Mouse (Mus musculus) 3T3-L1 (cell line): ENCODE measurements around the gene Nek5.
A peak's percentile ranks its signal among the peaks of the same experiment; 100 is the strongest.
"Not testable (repeated sequence)": the region's sequence is repeated elsewhere in the genome, so short reads cannot be mapped to it uniquely, and the experiment has no call there.

ENCODE experiments used
- DNase-seq: peaks from one replicate; pipeline ENCODE4 v3.0.0-alpha.2; 2015; ENCODE audit warnings: low read depth, low spot score

Nek5 gene

DNA sequence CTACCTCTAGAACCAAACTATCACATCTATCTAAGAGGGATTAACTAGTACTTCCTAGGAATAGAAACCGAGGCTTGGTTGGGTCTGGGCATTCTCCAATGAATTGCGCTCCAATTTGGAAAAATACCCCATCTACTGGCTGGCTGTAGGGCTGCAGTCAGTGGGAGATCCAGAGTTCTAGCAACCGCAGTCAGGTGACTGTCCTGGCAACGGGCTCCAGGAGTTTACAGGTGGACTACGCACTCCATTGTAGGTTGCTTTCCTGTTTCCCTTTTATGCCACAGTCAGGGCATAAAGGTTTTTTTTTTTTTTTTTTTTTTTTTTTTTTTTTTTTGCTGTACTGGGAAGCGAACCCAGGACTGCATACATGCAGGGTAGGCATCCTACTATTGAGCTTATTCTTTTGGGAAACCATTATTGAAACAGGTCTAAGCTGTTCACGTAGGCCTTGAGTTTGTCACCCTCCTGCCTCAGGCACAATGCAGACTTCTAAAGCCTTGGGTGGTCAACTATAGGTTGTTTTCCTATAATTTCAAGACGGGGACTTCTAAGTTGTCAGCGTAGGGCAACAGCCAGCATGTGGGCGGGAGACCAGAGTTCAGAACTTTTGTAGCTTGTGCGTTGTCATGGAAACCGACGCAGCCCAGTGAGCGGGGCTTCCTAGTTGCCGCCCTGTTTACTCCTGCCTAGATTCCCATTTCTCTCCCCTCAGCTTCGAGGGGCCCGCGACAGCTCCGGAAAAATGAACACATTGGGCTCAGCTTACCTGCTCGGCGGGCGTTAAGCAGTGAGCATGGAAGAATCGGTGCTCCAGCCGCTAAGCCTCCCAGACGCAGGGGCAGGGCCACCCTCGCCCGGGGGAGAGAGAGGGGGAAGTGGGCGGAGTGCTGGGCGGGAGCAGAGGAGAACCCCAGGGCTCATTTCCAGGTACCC is at the start of gene Nek5:
Gene Nek5, minus strand, starts transcription at position 834 of the 933 bp plus-strand sequence.
- DNase-seq = peak; percentile 10

- DNase-seq = no peak
Measured at GRCm38 (mm10) chr8:22169167-22169566, 44.3 kb upstream of the Nek5 start.

GRCm38 (mm10) chr8:22166080-22166603 is 41.3 kb upstream of the Nek5 start, which contains the start of gene Nek3:
Nek3 (minus strand) TSS chr8:22166435.
- DNase-seq = peak; percentile 96

GRCm38 (mm10) chr8:22165251-22166079 is 40.6 kb upstream of the Nek5 start:
- peak; percentile 14 for DNase-seq

DNA sequence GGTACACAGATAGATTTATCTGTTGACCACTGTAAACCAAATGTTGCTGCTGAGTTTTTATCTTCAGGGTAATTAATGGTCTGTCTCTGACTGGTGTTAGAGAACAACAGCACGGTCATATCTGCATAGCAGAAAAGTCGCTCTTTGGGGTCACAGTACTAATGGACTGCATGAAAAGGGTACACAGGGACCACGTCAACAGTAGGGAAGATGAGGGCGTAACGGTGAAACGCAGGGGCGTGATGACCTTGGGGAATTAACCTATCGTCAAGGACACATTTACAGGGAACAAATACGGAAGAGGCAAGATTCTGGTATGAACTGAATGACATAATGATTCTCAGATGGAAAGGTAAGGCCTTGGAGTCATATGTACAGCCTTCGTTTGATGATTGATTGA is 39.6 kb upstream of the Nek5 start:
- DNase-seq = no peak

DNA sequence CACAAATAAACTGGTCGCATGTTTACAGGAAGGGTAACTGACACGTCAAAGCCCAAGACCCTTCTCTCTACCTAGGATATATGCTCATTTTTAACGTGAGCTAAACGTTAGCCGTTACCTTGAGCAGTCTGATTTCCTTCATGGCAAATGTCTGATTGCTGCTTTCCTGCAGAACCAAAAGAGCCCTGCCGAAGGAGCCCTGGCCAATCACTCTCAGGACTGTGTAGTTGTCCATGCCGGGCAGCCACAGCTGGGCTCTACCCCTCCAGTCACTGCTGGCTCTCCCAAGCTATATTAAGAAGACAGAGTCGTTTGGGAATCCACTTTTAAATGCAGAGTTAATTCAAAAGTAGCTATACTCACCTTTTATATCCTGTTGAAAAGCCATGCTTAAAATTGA is 37.4 kb upstream of the Nek5 start:
- DNase-seq = no peak

GRCm38 (mm10) chr8:22150345-22150663 is 25.5 kb upstream of the Nek5 start:
- no peak for DNase-seq

DNA sequence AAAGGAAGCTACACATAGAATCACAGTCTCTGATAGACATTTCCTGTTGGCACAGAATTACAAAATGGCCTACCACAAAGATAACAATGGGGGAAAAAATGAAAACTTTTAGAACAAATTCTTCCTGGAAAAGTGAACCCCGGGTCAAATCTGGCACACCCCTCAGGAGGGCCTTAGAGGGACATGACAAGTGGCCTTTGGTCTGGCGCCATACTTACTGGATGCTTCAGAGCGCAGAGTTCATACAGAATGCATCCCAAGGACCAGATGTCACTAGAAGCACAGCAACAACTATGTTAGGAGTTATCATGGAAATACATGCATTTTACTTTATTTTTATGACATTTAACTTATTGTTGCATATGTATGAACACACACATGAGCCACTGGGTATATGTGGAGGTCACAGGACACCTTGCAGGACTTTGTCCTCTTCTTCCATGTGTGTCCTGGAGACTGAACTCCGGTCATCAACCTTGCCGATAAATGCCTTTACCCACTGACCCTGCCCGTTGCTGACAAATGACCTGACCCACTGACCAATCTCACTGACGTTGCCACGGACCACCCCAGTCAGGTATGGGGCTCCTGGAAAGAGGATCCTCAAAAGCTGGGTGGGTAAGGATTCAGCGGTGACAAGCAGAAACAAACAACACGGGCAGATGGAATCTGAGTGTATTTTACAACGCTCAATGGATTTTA is 24.9 kb upstream of the Nek5 start:
- no peak for DNase-seq

GRCm38 (mm10) chr8:22148367-22148740 is 23.5 kb upstream of the Nek5 start:
- DNase-seq = no peak

DNA sequence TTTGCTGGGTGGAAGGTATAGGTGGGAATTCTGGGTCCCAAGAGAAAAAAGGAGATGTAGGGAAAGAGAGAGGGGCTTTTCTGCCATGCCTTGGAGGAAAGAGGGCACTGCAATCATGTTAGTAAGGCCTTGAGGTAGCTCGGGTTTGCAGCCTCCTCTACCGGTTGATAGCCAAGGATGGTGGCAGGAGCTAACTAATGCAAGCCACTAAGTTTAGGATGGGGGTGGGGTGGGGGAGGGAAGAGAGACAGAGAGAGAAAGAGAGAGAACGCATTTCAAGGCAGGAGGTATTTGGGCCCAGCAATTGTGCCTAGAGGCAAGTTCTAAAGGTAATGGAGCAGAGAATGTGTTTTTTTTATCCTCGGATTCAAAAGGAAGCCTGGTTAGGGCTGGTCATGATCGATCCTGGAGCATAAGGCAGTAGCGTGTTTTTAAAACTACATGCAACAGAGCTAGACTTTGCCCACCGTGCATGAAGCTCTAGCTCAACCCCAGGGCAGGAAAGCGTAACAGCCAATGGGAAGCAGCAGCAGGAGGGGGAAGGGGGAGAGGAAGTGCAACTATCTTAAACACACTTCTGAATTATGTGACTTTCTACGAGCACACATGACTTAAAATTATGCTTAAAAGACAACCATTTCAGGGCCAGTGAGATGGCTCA is 23.0 kb upstream of the Nek5 start:
- no peak for DNase-seq

GRCm38 (mm10) chr8:22145831-22146230 is 21.0 kb upstream of the Nek5 start:
- DNase-seq = no peak

DNA sequence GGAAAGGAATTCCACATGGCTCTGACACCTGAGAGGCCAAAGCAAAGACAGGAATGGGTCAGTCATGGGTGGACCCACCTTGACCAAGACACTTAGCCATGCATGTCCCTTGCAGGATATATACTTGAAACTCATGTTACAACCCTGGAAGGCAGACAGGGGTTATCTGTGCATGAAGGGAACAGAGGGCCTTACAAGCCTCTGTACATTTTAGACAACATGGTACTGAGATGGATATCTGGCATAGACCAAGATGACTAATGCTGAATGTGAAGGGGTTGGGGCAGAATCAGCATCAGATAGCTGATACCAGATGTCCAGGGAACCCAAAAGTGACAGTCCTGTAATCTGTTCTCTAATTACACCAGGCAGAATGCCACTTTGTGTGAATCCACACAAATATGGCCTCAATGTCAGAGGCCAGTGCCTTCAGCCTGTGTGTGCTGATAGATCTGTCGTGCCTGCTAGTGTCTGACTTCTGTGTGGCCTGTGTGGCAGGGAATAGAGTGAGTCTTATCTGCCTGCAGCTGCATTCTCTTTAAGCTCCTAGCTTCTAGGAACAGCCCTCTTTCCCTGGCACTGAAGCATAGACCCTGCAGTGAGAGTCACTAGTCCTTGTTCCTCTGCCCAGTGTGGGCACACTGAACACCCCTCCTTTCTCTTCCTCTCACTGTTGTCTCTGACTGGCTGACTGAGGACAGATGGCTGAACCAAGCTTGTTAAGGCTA is 19.1 kb upstream of the Nek5 start:
- DNase-seq = peak; percentile 31

- DNase-seq = no peak
Measured at GRCm38 (mm10) chr8:22142592-22142991, 17.7 kb upstream of the Nek5 start.

- DNase-seq = no peak
Measured at GRCm38 (mm10) chr8:22141836-22142385, 17.1 kb upstream of the Nek5 start.

DNA sequence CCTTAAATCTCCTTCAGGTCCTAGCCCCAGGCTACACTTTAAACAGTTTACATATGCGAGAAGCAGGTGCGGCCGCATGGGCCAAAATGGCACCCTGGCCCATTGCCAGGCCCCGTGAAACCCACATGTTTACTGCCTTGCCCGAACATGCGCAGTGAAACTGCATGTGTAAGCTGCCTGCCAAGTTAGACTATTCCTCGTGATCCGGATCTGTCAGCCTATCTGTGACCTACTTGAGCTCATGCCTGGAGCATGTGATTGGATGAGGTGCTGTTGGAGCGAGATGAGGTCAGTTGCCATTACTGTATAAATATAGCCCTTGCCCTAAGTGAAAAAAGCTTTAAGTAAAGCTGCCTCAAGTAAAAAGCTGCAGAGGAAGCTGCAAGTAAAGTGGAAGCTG is 11.6 kb upstream of the Nek5 start:
- not testable (repeated sequence) for DNase-seq

DNA sequence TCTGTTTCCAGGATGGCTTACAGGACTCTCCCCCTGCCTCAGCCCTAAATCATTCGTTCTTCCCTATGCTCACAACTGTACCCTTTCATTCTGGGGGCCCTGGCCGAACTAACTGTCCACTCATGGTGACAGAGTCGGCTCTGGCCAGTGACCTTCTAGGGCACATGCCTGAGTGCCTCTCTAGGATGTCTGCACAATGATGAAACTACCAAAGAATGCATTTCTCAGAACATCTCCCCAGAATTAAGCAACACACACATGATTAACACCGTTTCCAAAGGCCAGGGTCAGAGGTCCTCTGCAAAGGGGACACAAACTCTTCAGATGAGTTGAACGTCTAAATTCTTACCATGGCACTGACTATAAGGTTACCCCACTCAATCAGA is 9.9 kb upstream of the Nek5 start:
- DNase-seq = no peak

DNA sequence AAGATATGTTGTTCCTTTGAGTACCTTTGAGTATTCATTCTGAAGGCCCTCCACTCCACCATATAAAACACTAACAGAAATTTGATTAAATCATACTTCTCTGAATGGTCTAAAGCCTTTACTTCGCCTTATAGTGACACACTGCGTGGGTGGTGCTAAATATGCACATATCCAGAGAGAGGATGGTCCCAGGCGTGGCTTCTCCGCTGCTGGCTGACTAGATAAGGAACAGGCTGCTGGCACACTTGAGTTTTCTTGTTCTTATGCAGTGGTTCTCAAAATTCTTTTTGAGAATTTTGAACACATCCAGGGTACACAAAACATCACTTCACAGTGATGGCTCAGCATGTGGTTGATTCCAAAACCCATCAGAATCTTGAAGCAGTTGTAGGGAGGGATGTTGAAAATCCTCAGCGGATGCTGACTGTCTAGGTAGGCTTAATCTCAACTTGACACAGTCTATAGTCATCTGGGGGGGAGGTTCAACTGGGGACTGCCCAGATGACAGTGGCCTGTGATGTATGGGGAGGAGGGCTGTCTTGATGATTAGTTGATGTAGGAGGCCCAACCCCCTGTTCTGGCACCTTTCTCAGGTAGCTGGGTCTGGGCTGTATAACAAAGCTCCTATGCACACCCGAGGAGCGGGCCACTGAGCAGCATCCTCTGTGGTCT is 9.4 kb upstream of the Nek5 start:
- no peak for DNase-seq

DNA sequence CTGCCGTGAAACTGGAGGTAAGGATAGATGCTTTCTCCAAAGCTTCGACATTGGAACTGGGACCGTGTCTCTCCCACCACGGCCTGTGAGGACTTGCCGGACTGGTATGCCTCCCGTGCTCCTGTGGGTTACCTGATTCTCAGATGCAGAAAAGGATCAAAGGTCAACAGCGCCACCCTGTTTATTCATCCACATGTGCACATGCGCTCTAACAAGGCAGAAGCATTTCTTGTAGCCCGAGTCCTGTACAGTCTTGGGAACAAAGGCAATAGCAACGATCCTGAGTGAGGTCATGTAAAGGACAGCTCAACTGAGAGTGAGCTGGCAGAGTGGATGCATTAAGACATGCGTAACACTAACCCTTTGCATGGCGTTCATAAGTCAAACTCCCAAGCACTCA is 7.2 kb upstream of the Nek5 start:
- no peak for DNase-seq

- no peak for DNase-seq
Measured at GRCm38 (mm10) chr8:22107020-22107419, 17.8 kb downstream of the Nek5 start.

- peak; percentile 29 for DNase-seq
Measured at GRCm38 (mm10) chr8:22091568-22091967, 33.3 kb downstream of the Nek5 start.
